Mouse (Mus musculus) testis, adult 2 months (tissue): ENCODE data around the gene Gm45062.

ENCODE experiments used
- CTCF ChIP-seq: fragments of 200-500 bp; IDR thresholded peaks from 2 replicates; pipeline ENCODE4 v1.5.1; 2012; ENCODE audit warnings: low read depth, mild to moderate bottlenecking, inconsistent platforms, low read length, moderate library complexity; ENCODE audit not compliant: control insufficient read depth, insufficient read depth, insufficient replicate concordance
- POLR2A ChIP-seq: fragments of 200-500 bp; IDR thresholded peaks from 2 replicates; pipeline ENCODE4 v1.6.1; 2012; ENCODE audit warnings: low read depth, mild to moderate bottlenecking, inconsistent platforms, low read length, moderate library complexity; ENCODE audit not compliant: control insufficient read depth

DNA sequence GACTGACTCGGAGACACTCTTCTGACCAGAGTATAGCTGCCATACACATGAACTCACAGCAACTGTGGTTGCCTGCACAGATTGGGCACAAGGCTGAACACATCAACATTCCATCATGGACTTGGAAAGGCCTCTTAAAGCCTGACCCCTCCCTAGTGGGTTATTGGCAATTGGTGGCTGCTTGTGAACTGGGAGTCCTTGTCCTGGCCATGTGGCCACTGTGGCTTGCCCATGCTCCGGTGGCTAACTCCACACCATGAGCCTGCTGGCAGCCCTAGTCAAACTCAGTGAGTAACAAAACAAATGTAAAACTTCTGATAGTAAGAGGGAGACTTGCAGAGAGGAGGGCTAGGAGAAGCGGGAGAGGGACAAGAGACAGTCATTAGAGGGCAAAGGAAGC is 212.9 kb downstream of the Gm45062 start:
- no peak for TF ChIP-seq CTCF
- no peak for TF ChIP-seq POLR2A
